ENCODE assay signal across 13 mouse cellular contexts in genomic region chr6:60564261-60564660, GRCm38 (mm10).
DNase-seq lines count a peak whose midpoint lies in the region; ATAC-seq and TF ChIP-seq lines count a peak whose summit lies in the region.
"Had no signal": no experiment of that assay in that cellular context is flagged by ENCODE, and none has a peak within 500 bp of the region (broad histone marks: within the 10 kb centered on the region; RNA-seq: fewer than 3 reads in every experiment).

No protein-coding gene starts in this region.

- H3K4me2 ChIP-seq in kidney, postnatal 0 days (ENCODE audit: low read length) = no peak overlapping the region
- H3K4me2 ChIP-seq: liver, embryonic 15.5 days; midbrain, embryonic 11.5 days; neural tube, embryonic 12.5 days had no signal

- no peaks in the 10 kb centered on the region for H3K4me1 ChIP-seq in kidney, postnatal 0 days (replicated peaks; ENCODE audit: insufficient read depth, low read length)
- no peaks in the 10 kb centered on the region for H3K4me1 ChIP-seq in limb, embryonic 10.5 days
- H3K4me1 ChIP-seq: liver, embryonic 15.5 days; neural tube, embryonic 12.5 days had no signal

- no peaks in the 10 kb centered on the region for H3K36me3 ChIP-seq in kidney, postnatal 0 days (ENCODE audit: insufficient read depth, low read length)
- no peaks in the 10 kb centered on the region for H3K36me3 ChIP-seq in limb, embryonic 10.5 days
- H3K36me3 ChIP-seq: liver, embryonic 15.5 days; neural tube, embryonic 12.5 days had no signal

- no peaks in the 10 kb centered on the region for H3K27me3 ChIP-seq in kidney, postnatal 0 days (ENCODE audit: insufficient read depth, low read length)
- no peaks in the 10 kb centered on the region for H3K27me3 ChIP-seq in limb, embryonic 10.5 days (ENCODE audit: low read depth, poor library complexity, severe bottlenecking)
- H3K27me3 ChIP-seq: liver, embryonic 15.5 days; neural tube, embryonic 12.5 days had no signal

- ATAC-seq in kidney, postnatal 0 days (replicated peaks; ENCODE audit: low FRiP score, low read depth) = no peak

- H3K4me3 ChIP-seq in kidney, postnatal 0 days (replicated peaks; ENCODE audit: low read depth, low read length) = no peak overlapping the region
- H3K4me3 ChIP-seq in limb, embryonic 10.5 days = no peak overlapping the region
- H3K4me3 ChIP-seq: liver, embryonic 15.5 days; neural tube, embryonic 12.5 days had no signal

- 63% methylated on average over 1 of the region's 1 CpGs for WGBS in kidney, postnatal 0 days
- 65% methylated on average over 1 of the region's 1 CpGs for WGBS in limb, embryonic 10.5 days

- peak; percentile 6 to 7 for DNase-seq in cerebellum, postnatal 14 days
- DNase-seq in cerebellum, adult 9-10 months = no peak
- peak; percentile 21 for DNase-seq in kidney, postnatal 0 days (ENCODE audit: low spot score)
- DNase-seq in kidney, postnatal 4 days = no peak
- peak; percentile 8 for DNase-seq in 416B (ENCODE audit: low read depth)
- DNase-seq in embryo, embryonic 10.5 days (ENCODE audit: low spot score) = peak; percentile 2
- DNase-seq in Muller cell, postnatal 12 days (ENCODE audit: inconsistent ontology term) = no peak
- DNase-seq in limb, embryonic 10.5 days (ENCODE audit: low spot score) = no peak
- DNase-seq: cerebellum, postnatal 25 days; right cerebral cortex, postnatal 25 days had no signal

- H3K27ac ChIP-seq in kidney, postnatal 0 days = no peak overlapping the region
- no peak overlapping the region for H3K27ac ChIP-seq in limb, embryonic 10.5 days
- H3K27ac ChIP-seq: liver, embryonic 15.5 days; neural tube, embryonic 12.5 days had no signal

- H3K9me3 ChIP-seq in kidney, postnatal 0 days (replicated peaks; ENCODE audit: low read length) = no peaks in the 10 kb centered on the region
- no peaks in the 10 kb centered on the region for H3K9me3 ChIP-seq in limb, embryonic 10.5 days (replicated peaks)
- H3K9me3 ChIP-seq: liver, embryonic 15.5 days; neural tube, embryonic 12.5 days had no signal

- TF ChIP-seq CTCF in kidney, postnatal 0 days (IDR thresholded peaks at IDR 0.05; ENCODE audit: low read depth) = peak; percentile 55

- H3K9ac ChIP-seq in kidney, postnatal 0 days (ENCODE audit: low read depth, low read length) = no peak overlapping the region
- H3K9ac ChIP-seq: liver, embryonic 15.5 days; neural tube, embryonic 12.5 days had no signal

Comparison
In these comparisons a context has a peak if more than half of its experiments do, and no peak if none do; other contexts are left out.
1. DNase-seq: peak in cerebellum, postnatal 14 days (2 of 2), kidney, postnatal 0 days (single experiment), 416B (single experiment) and embryo, embryonic 10.5 days (single experiment); none in cerebellum, adult 9-10 months (single experiment), kidney, postnatal 4 days (0 of 2), Muller cell, postnatal 12 days (single experiment) and limb, embryonic 10.5 days (single experiment).